Mouse (Mus musculus) Muller cell, postnatal 12 days (primary cell): Measurements from ENCODE around the gene Fas.
A peak's percentile ranks its signal among the peaks of the same experiment; 100 is the strongest.

Experiments used
- DNase-seq: peaks from one replicate; pipeline ENCODE4 v3.0.0-alpha.2; 2015; ENCODE audit errors: inconsistent ontology term

Gene Fas

GRCm38 (mm10) chr19:34284383-34284782 lies 6.1 kb upstream of the Fas start:
- peak; percentile 47 for DNase-seq

DNA sequence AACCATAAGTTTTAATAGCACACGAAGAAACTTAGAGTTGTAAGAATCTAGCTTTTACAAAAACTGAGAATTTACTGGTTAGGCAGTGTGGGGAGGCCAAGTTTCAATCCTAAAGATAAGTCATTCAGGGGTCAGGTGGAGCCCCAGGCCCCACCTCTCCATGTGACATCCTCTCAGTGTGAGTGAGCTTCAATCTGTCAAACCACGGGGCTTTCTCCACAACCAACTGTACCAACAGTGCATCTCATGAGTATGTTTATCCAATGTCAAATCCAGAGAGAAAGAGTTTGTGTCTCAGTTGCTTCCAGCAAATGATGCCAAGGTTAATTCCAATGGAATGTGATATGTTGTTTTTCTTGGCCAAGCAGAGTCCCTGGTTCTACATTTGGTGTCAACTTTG lies 5.6 kb upstream of the Fas start:
- peak; percentile 32 for DNase-seq

GRCm38 (mm10) chr19:34287221-34287620 lies 3.2 kb upstream of the Fas start:
- DNase-seq: no peak

- no peak for DNase-seq
These were observed 2.6 kb upstream of the Fas start for GRCm38 (mm10) chr19:34287656-34288415.

DNA sequence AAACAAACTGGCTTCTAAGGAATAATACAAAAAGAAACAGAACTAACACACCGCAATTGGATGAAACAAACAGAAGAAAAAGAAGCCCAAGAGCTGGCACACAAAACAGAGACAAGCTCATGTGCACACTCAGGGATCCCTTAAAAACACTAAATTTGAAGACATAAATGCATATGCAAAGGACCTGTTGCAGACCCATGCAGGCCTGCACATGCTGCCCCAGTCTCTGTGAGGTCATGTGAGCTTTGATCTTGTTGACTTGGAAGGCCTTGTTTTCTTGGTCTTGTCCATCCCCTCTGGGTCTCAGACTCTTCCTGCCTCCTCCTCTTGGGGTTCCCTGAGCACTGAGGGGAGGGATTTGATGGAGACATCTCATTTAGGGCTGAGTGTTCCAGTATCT lies 1.8 kb upstream of the Fas start:
- DNase-seq: no peak

- DNase-seq: peak; percentile 48
These were observed 441 bp downstream of the Fas start for GRCm38 (mm10) chr19:34290872-34291341.

DNA sequence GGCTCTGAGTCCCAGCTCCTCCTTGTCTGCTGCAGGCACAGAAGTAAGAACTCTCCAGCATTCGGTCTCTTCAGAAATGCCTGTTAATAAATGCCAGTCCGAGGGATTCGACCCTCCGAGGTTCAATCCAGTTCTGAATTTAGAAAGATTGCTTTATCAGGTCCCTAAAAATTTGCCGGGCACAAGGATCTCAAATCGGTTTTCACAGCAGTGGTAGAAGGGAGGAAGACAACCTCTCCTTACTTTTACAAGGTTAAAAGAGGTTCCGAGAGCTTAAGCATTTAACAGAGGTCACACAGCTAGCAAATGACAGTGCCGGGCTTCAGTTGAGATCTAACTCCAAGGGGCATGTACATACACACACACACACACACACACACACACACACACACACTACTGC lies 913 bp downstream of the Fas start:
- no peak for DNase-seq

DNA sequence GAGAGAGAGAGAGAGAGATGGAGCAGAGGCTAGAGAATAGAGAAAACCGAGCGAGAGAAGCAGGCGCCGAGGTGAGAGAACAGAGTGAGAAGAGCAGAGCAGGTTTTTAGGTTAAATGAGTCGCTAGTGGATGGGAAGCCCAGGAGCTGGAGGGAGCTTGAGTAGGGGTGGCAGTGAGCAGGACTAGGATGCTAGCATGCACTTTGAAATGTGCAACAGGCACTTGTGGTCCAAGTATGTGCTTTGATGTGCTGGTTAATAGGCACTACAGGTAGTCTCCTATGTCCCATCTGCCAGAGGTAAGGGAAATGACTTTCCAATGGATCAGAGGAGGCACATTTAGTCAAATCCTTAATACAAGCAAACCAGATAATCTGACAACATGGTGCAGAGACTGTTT lies 1.5 kb downstream of the Fas start:
- DNase-seq: peak; percentile 30

DNA sequence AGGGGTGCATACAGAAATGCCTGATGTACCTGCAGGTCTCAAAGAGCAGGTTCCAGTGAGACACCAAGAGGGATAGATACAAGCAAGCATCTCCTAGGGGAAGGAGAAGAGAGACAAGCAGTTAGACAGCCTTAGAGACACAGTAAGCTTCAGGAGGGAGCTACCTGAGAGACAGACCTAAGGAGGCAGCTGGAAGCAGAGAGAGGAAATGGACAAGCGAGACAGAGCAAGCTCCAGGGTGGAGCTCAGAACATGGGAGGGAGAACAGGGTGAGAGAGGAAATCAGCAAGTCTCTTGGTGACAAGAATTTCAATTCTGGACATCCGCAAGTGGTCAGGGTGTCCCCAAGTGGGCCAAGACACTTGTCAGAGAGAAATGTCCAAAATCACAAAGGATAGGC lies 2.2 kb downstream of the Fas start:
- DNase-seq: no peak

GRCm38 (mm10) chr19:34293376-34293947 lies 3.0 kb downstream of the Fas start:
- DNase-seq: no peak

GRCm38 (mm10) chr19:34295442-34295841 lies 5.0 kb downstream of the Fas start:
- no peak for DNase-seq

- no peak for DNase-seq
These were observed 8.1 kb downstream of the Fas start for GRCm38 (mm10) chr19:34298531-34298930.

DNA sequence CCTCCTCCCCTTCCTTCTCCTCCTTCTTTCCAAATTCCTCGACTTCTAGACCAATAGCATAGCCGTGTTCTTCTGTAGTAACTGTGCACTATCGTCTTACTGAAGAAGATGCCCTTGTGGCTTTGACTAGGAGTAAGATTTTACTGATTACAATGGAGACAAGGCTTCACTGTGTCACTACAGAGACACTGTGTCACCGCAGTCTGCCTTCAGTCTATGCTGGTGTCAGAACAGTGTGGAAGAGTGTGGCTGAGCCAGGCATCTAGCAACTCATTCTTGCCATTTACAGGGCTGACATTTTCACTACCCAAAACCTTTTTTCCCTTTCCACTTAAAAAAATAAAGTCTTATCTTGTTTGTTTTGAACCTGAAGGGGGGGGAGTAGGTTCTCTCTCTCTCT lies 8.8 kb downstream of the Fas start:
- DNase-seq: no peak

GRCm38 (mm10) chr19:34300430-34300829 lies 10.0 kb downstream of the Fas start:
- no peak for DNase-seq

DNA sequence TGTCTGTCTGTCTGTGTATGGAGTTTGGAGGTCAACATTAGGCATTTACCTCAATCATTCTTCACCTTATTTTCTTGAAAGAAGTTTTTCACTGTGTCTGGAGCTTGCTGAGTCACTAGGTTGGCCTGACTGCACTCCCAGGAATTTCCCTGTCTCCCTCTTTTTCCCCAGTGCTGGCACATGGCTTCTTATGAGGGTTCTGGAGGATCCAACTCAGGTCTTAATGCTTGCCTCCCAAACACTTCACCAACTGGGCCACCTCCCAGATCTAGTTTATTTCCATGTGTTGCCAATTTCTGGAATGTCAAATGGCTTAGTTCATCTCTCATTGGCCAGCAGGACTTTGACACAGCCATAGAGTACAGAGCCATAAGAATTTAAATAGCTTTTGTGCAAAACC lies 14.5 kb downstream of the Fas start:
- peak; percentile 44 for DNase-seq

DNA sequence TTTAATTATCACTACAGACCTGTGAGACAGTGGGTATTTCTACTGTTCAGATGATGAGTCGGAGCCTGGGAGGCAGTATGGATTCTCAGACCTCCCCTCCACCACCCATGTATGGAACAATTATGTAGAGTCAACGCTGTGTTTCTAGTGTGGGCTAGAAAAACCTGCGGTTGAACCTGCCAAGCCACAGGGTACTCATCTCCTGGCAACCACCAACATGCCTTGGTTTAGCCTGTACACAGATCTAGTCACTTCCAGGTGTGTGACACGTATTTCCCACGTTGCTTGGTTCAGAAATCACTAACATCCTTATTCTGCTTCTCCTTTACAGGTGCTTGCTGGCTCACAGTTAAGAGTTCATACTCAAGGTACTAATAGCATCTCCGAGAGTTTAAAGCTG lies 16.3 kb downstream of the Fas start:
- DNase-seq: no peak

DNA sequence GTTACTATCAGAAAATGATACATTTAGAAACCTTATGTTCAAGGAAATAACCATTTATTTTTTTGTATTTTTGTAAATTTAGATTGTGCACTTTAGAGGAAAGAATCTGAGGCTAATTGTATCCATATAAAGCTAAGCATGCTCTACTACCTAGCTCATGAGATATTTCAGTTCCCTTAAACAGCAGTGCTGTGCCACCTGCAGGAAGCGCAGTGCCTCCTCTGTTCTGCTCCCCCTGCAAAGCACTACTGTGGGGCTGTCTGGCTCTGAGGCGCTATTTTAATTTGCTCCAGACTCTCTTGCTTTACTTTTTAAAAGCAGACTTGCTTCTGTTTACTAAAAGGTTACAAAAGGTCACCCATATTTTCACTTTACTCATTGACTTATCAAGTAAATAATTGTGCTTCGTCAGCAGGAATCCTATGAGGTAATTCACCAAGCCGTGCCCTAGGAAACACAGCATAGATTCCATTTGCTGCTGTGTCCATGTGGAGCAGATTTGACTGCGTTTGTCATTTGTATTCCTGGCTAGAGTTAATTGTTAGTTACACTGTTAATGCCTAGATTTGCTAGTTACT lies 21.8 kb downstream of the Fas start:
- no peak for DNase-seq

DNA sequence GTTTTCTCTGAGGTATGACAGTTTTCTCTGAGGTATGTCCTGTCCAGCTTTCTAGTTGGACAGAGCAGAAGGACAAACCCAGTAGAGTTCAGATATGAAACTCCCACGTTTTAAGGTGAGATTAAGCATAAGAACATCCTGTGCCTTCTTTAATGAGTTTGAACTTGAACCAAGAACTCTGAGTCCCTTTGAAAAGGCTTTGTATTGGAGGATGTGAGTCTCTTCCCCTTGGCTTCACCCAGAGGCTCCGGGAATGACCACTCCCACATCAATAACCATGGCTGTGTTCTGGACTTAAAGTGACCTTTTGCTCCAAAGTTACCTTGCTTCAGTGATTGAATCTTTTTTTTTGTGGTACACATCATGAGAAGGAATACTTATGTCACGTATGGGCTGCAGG lies 37.6 kb downstream of the Fas start:
- DNase-seq: no peak

DNA sequence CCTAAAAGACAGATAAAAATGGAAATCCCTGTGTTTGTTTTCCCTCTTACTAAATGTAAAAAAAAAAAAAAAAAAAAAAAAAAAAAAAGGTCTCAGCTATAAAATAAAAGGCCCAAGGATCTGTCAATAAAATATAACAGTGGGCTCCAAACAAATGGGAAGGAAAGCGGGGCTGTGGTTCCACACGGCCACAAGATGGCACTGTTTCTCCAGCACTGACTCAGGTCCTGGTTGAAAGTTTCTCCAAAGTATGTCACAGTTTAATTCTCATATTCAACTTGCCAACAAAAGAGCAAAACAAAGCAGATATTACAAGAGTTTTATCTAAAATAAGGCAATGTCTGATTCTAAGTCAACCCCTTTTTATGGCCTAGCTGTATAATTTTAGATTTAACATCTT lies 43.8 kb downstream of the Fas start:
- DNase-seq: peak; percentile 51

GRCm38 (mm10) chr19:34344702-34345101 lies 54.2 kb downstream of the Fas start:
- no peak for DNase-seq

DNA sequence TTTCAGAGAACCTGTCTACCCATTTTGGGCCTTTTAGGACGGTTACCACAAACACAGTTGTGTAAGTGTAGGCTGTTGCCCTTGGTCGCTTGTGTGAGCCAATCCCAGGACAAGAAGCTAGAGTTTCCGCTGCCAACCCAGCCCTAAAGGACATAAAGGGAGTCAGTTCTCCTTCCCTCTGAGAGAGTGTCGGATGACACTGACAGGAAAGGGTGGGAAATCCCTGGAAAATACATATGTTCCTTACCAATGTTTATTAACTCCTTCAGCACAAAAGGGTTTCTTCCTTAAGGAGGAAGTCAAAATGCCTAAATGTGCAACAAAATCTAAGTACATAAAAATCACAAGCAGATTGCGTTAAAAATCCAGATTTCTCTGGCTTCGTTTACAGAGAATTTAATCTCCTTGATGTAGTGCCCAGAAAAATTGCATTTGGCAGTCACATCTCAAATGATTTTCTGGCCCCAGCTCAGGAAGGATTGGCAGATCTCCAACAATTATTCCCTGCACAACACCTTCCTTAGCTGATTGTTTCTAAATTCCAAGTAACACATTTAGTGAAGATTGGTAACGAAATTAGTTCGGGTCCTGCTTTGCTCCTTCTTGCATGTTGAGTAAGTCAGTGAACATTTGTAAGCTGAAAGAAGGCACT lies 55.3 kb downstream of the Fas start:
- DNase-seq: peak; percentile 62

DNA sequence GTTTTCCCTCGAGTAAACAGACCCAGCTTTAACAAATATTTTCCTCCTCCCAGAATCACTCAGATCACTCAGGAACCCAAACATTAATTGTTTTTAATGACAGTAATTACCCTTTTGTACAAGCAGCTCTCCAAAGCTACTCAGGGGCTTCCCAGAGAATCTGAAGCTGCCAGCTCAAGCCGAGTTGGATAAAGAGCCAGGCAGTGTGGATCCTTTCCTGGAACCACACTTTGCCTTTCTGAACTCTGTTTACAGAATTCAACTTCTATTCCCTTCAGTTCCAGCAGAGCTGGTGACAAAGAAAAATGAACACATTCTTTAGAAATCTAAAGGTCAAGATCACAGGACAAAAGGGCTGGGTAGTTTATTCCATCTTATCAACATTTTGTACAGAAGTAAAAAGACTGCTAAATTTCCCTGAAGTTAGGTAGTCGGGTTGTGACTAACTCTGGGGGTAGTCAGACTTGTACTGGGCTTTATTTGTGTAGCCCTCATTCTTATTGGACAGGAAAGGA lies 62.9 kb downstream of the Fas start:
- DNase-seq: peak; percentile 43
